Mouse (Mus musculus): ENCODE data around the gene Tubb2a.

DNA sequence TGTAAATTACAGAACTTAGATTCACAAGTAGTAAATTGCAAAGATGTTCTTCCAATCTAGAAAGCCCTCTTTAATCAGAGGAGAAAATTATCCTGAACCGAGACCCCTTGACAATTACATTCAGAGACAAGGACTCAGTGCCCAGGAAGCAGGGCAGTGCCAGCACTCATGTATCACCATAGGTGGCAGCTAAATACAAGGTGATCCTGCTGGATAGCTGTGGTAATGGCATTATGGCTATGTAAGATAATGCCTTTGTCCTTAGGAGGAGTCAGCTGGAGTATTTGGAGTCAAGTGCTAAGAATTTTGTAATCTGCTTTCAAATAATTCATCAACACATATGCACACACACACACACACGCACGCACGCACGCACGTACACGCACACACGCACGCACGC, 23.4 kb upstream of the Tubb2a start:
- TF ChIP-seq CTCF (IDR thresholded peaks at IDR 0.05; ENCODE audit: control insufficient read depth, insufficient read depth, low read length) (no peak), POLR2A (IDR thresholded peaks at IDR 0.05; ENCODE audit: borderline replicate concordance, control insufficient read depth, low read depth, low read length) (no peak)

All from bone marrow, adult 2 months (tissue).